Mouse (Mus musculus): Measurements from ENCODE around the gene Mical1. TPM values are rescaled to one million over a fixed set of nuclear protein-coding genes. Genes with fewer than 3 reads are reported as not detected.

The Mical1 gene
- total and polyA plus RNA-seq, 3 experiments: 23.0 to 67.4 (median 36.3) TPM

- in situ Hi-C loops (cut with MboI; ENCODE audit: low pct_ligation_motif_present, low pct_unique_long_range_greater_than_20kb, low sequenced_read_pairs): no loop called here
- H3K4me2 ChIP-seq (ENCODE audit: insufficient read depth, low read depth, poor library complexity, severe bottlenecking): no peak overlapping the region
Observed at GRCm38 (mm10) chr10:41480938-41481880, 5.1 kb downstream of the Mical1 start.

GRCm38 (mm10) chr10:41482446-41482845 lies 6.3 kb downstream of the Mical1 start:
- no peaks in the 10 kb centered on the region for H3K27me3 ChIP-seq (replicated peaks)
- peaks cover 80 to 96% of the 10 kb centered on the region in 2 experiments for H3K36me3 ChIP-seq (replicated peaks in 1 of 2; ENCODE audit: control insufficient read depth in 1 of 2, insufficient read depth in 1 of 2, low read length in 1 of 2)
- dilution Hi-C loops (cut with MboI; ENCODE audit: extremely low pct_ligation_motif_present, extremely low pct_unique_long_range_greater_than_20kb, low sequenced_read_pairs): no loop called here

More at GRCm38 (mm10) chr10:41480938-41481880, 5.1 kb downstream of the Mical1 start:
- H3K9me3 ChIP-seq (replicated peaks; ENCODE audit: low read length): no peaks in the 10 kb centered on the region
- TF ChIP-seq ELF1 (IDR thresholded peaks at IDR 0.05; ENCODE audit: low read depth, low read length) (no peak), MEF2A (IDR thresholded peaks at IDR 0.05; ENCODE audit: borderline replicate concordance, low read depth, low read length) (no peak), JUND (conservative IDR thresholded peaks at IDR 0.05; ENCODE audit: low read depth, low read length) (no peak), MAFK (IDR thresholded peaks at IDR 0.05; ENCODE audit: insufficient replicate concordance, low read length) (no peak), KAT2A (IDR thresholded peaks at IDR 0.05; ENCODE audit: insufficient replicate concordance, low read length) (no peak), GABPA (IDR thresholded peaks at IDR 0.05; ENCODE audit: insufficient replicate concordance, low read depth, low read length) (no peak), NELFE (IDR thresholded peaks at IDR 0.05; ENCODE audit: low read depth, low read length) (no peak), ZKSCAN1 (IDR thresholded peaks at IDR 0.05; ENCODE audit: borderline replicate concordance, low read depth, low read length) (no peak), SIN3A (IDR thresholded peaks at IDR 0.05; ENCODE audit: low read length) (no peak), SMC3 (IDR thresholded peaks at IDR 0.05; ENCODE audit: low read depth, low read length) (no peak), NRF1 (IDR thresholded peaks at IDR 0.05; ENCODE audit: low read depth, low read length) (no peak), CTCF (conservative IDR thresholded peaks at IDR 0.05 in 1 of 2, IDR thresholded peaks at IDR 0.05 in 1 of 2; ENCODE audit: low read depth in 2 of 2, low read length in 2 of 2) (no peak), ZC3H11A (IDR thresholded peaks at IDR 0.05; ENCODE audit: low read depth, low read length) (no peak), BHLHE40 (IDR thresholded peaks at IDR 0.05; ENCODE audit: low read depth, low read length) (no peak), USF1 (IDR thresholded peaks at IDR 0.05; ENCODE audit: low read depth, low read length) (no peak), PAX5 (IDR thresholded peaks at IDR 0.05; ENCODE audit: low read length) (no peak), USF2 (conservative IDR thresholded peaks at IDR 0.05; ENCODE audit: low read depth, low read length) (no peak), CHD1 (IDR thresholded peaks at IDR 0.05; ENCODE audit: low read depth, low read length) (no peak)
- dilution Hi-C loops (cut with MboI; ENCODE audit: extremely low pct_ligation_motif_present, extremely low pct_unique_long_range_greater_than_20kb, low sequenced_read_pairs): no loop called here
- H3K36me3 ChIP-seq (replicated peaks in 1 of 2; ENCODE audit: control insufficient read depth in 1 of 2, insufficient read depth in 1 of 2, low read length in 1 of 2): peaks cover 68 to 84% of the 10 kb centered on the region in 2 experiments
- H3K79me2 ChIP-seq (replicated peaks; ENCODE audit: control insufficient read depth, extremely low read depth, insufficient read depth, poor library complexity, severe bottlenecking): 0 out of 2 replicates have a peak, but pooled peaks cover 2% of the 10 kb centered on the region
- peaks cover 0 to 13% of the 10 kb centered on the region in 2 experiments; a peak in 1 of 4 replicates for H3K4me1 ChIP-seq (ENCODE audit: control insufficient read depth in 1 of 2, insufficient read depth in 2 of 2)
- H3K4me3 ChIP-seq (replicated peaks in 1 of 3; ENCODE audit: low read depth in 2 of 3, low read length in 2 of 3, poor library complexity in 1 of 3): no peak overlapping the region
- H3K9ac ChIP-seq (ENCODE audit: insufficient read depth, low read depth): no peak overlapping the region
- DNase-seq (ENCODE audit: extremely low read depth): no peak
- no peak overlapping the region for H3K27ac ChIP-seq (ENCODE audit: insufficient read depth, low read depth)
- no peaks in the 10 kb centered on the region for H3K27me3 ChIP-seq (replicated peaks)

More at GRCm38 (mm10) chr10:41482446-41482845, 6.3 kb downstream of the Mical1 start:
- TF ChIP-seq IRF4 (IDR thresholded peaks at IDR 0.05; ENCODE audit: low read depth, low read length) (no peak), MAX (IDR thresholded peaks at IDR 0.05; ENCODE audit: low read length) (no peak)
- Histone ChIP-seq H3K9me3 (replicated peaks; ENCODE audit: low read length) (no peaks in the 10 kb centered on the region), H3K79me2 (replicated peaks; ENCODE audit: control insufficient read depth, extremely low read depth, insufficient read depth, poor library complexity, severe bottlenecking) (no peaks in the 10 kb centered on the region), H3K4me1 (ENCODE audit: control insufficient read depth in 1 of 2, insufficient read depth in 2 of 2) (peaks cover 0 to 11% of the 10 kb centered on the region in 2 experiments; a peak in 1 of 4 replicates), H3K4me2 (ENCODE audit: insufficient read depth, low read depth, poor library complexity, severe bottlenecking) (no peak overlapping the region), H3K9ac (ENCODE audit: insufficient read depth, low read depth) (no peak overlapping the region), H3K4me3 (replicated peaks in 1 of 3; ENCODE audit: low read depth in 2 of 3, low read length in 2 of 3, poor library complexity in 1 of 3) (no peak overlapping the region), H3K27ac (ENCODE audit: insufficient read depth, low read depth) (no peak overlapping the region)
- DNase-seq (ENCODE audit: extremely low read depth): no peak
- in situ Hi-C loops (cut with MboI; ENCODE audit: low pct_ligation_motif_present, low pct_unique_long_range_greater_than_20kb, low sequenced_read_pairs): no loop called here

All from CH12.LX (cell line).